ENCODE assay signal across 20 mouse cellular contexts in the genomic region with DNA sequence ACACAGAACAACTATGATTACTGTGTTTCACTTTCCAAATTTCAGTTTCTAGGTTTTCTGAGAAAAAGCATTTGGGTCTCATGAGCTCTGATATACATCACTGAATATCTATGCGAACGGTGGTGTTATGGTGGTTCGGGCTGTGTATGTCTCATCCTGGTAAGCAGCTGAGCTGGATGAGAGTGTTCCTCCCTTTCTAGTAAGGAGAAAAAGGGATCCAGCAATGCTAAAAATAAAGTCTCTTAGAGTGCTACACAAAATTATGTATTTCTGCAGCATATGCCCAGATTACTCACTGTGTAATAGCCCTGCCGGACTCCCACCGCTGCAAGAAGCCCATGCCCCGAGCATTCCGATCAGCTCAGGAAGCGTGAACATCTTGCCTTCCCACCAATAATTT.
DNase-seq lines count a peak whose midpoint lies in the region; ATAC-seq and TF ChIP-seq lines count a peak whose summit lies in the region.
"Had no signal": no experiment of that assay in that cellular context is flagged by ENCODE, and none has a peak within 500 bp of the region (broad histone marks: within the 10 kb centered on the region; RNA-seq: fewer than 3 reads in every experiment).

No protein-coding gene starts in this region.

- peak overlapping the region; percentile 22; the same call in 1 of the 2 replicates for H3K4me3 ChIP-seq in left cerebral cortex, adult 2 months

- intact Hi-C loops in left cerebral cortex, adult 2 months (cut with DNase I), result no loop called here

- H3K27ac ChIP-seq in left cerebral cortex, adult 2 months, result no peak overlapping the region; the same call in 1 of the 2 replicates

- no peak for TF ChIP-seq CTCF in left cerebral cortex, adult 2 months (IDR thresholded peaks at IDR 0.05)

- no peak for DNase-seq in frontal cortex, postnatal 14 days (ENCODE audit: low spot score in 2 of 2)
- DNase-seq in left cerebral cortex, adult 2 months (ENCODE audit: extremely low spot score in 1 of 2, low spot score in 2 of 2), result no peak
- no peak for DNase-seq in left cerebral cortex, adult 11 months (ENCODE audit: low spot score)
- DNase-seq in brain, adult 2 months (ENCODE audit: low read depth, low spot score), result peak; percentile 54
- no peak for DNase-seq in testis, postnatal 10 days (ENCODE audit: low spot score)
- DNase-seq: adrenal gland, adult 2 months; adrenal gland, adult 8-10 months; adrenal gland, postnatal 10 days; adrenal gland, postnatal 14 days; adrenal gland, postnatal 25 days; adrenal gland, postnatal 36 days; B cell, adult 2 months; cerebellum, adult 11 months; cerebellum, adult 11-12 months; cerebellum, adult 18-20 months; cerebellum, adult 2 months had no signal

- ATAC-seq in frontal cortex, adult (ENCODE audit: low TSS enrichment), result peak; percentile 96
- ATAC-seq: activated CD4-positive, CD25-positive, alpha-beta regulatory T cell, adult 4 months; CD4-positive, CD25-positive, alpha-beta regulatory T cell, adult 4 months; Patski had no signal
